Mouse (Mus musculus) forebrain, embryonic 10.5 days (tissue): ENCODE measurements at regions not wholly inside any gene's neighbourhood (a gene's known extent, or its start where the extent isn't known, plus 50 kb on each side); places are given as distances from the start of the nearest gene placed in this dataset.
"Not testable (repeated sequence)": the region's sequence is repeated elsewhere in the genome, so short reads cannot be mapped to it uniquely, and the experiment has no call there.

ENCODE experiments used
- DNase-seq: peaks from one replicate; pipeline ENCODE4 v3.0.0-alpha.2; 2017; ENCODE audit warnings: low spot score; ENCODE audit errors: extremely low spot score
- H3K27ac ChIP-seq: fragments of 300-500 bp; sonication (generic); 2 replicates; pipeline ENCODE4 v1.5.1; 2016; ENCODE audit warnings: mild to moderate bottlenecking
- H3K27me3 ChIP-seq: fragments of 300-500 bp; sonication (generic); 2 replicates; pipeline ENCODE4 v1.6.1; 2016; ENCODE audit warnings: mild to moderate bottlenecking; ENCODE audit not compliant: poor library complexity, severe bottlenecking
- H3K36me3 ChIP-seq: fragments of 300-500 bp; sonication (generic); replicated peaks from 2 replicates; pipeline ENCODE4 v1.6.1; 2016; ENCODE audit warnings: mild to moderate bottlenecking, moderate library complexity
- H3K4me1 ChIP-seq: fragments of 300-500 bp; sonication (generic); 2 replicates; pipeline ENCODE4 v1.6.1; 2016
- H3K4me3 ChIP-seq: fragments of 300-500 bp; sonication (generic); 2 replicates; pipeline ENCODE4 v1.5.1; 2016; ENCODE audit warnings: mild to moderate bottlenecking, moderate library complexity
- H3K9me3 ChIP-seq: fragments of 300-500 bp; sonication (generic); 2 replicates; pipeline ENCODE4 v1.6.1; 2016; ENCODE audit warnings: mild to moderate bottlenecking, moderate library complexity
- WGBS: fragments of 180-500 bp; shearing (Covaris S2); methylation state at CpG from one replicate; pipeline ENCODE4 v1.1.7; 2016; 5-methylcytosine and 5-hydroxymethylcytosine counted together

DNA sequence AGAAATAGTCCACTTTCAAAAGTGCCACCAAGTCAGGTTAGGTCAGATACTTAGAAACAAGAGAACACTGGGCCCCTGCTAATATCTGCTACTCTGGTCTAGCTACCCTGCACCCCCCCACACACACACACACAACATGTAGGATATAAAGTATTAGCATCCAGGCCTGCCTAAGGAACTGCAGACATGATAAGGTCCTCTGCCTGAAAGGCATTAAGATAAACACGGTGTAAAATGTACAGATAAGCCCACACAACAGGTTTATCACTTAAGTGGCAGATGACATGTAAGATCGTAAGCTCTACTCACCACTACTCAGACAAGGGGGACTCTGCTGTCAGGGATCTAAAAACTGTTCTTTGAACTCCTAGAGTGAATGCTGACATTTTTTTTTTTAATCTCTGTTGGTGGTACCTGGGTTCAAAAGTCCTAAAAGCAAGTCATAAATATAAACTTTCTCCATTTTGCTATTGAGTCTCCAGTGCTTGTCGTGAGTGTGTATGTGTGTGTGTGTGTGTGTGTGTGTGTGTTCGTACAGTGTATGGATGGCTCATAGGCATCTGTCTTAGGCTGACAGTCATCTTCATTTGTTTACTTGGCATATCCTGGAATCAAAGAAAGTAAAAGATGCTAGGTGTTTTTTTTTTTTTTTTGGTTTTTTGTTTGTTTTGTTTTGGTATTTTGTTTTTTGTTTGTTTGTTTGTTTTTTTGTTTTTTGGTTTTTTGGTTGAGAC, 52.2 kb downstream of the Gm9817 start:
- H3K4me3 ChIP-seq, result no peak overlapping the region
- no peaks in the 10 kb centered on the region for H3K9me3 ChIP-seq
- DNase-seq, result no peak
- no peak overlapping the region for H3K27ac ChIP-seq
- 86% methylated on average over 4 of the region's 4 CpGs for whole genome bisulfite sequencing
- H3K27me3 ChIP-seq, result no peaks in the 10 kb centered on the region
- no peaks in the 10 kb centered on the region for H3K36me3 ChIP-seq
- no peaks in the 10 kb centered on the region for H3K4me1 ChIP-seq

DNA sequence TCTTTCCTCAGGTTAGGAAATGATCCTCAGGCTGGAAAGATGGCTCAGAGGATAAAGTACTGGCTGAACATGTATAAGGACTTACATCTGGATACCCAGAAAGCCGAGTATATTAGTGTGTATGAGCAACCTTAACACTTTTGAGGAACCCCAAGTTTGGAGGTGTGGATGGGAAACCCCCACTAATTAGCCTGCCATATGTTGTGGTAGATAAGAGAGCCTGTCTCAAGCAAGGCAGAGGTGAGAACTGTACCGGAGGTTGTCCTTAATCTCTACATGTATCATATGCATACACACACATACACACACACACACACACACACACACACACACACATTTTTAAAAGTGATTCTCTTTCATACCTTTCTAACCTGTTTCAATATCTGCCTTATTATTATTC, 62.1 kb downstream of the Gm9817 start:
- Histone ChIP-seq H3K36me3 (no peaks in the 10 kb centered on the region), H3K9me3 (no peaks in the 10 kb centered on the region), H3K27me3 (no peaks in the 10 kb centered on the region), H3K4me1 (no peaks in the 10 kb centered on the region), H3K4me3 (no peak overlapping the region), H3K27ac (no peak overlapping the region)
- WGBS, result 87% methylated on average over 2 of the region's 2 CpGs
- no peak for DNase-seq

DNA sequence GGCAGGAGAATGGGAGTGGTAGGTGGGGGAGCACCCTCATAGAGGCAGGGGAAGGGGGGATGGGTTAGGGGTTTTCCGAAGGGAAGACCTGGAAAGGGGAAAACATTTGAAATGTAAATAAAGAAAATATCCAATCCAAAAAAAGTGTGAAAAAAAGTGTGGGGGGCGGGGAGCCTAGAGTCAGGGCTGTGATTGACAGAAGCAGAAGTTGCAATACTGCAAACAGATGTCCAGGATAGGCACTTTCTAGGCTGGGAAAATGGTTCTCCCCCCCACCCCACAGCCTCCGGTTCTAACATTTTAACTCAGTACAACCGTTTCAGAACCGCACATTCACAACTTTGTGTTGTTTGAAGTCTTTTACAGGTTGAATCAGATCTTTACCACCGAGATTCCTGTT, 66.6 kb downstream of the Gm9817 start:
- Histone ChIP-seq H3K27me3 (no peaks in the 10 kb centered on the region), H3K9me3 (no peaks in the 10 kb centered on the region), H3K4me3 (no peak overlapping the region), H3K27ac (no peak overlapping the region), H3K36me3 (no peaks in the 10 kb centered on the region), H3K4me1 (no peaks in the 10 kb centered on the region)
- DNase-seq, result no peak
- 82% methylated on average over 6 of the region's 6 CpGs for WGBS

DNA sequence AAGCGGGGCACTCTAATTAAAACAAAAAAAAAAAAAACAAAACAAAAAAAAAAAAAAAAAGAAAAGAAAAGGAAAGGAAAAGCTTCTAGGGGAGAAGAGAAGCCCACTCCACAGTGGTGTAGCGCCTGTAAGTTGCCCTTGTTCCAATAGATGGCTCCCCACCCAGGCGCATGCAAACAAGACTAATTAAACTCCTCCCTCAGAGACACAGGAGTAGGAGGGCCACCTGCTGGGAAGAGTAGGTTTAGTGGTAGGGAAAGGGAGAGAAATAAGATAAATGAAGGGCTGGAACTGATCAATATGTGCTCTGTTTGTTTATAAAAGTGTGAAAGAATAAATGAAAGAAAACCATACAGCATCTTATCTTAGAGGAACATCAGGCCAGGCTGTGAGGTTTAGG, 77.7 kb downstream of the Gm9817 start:
- WGBS, result 58% methylated on average over 3 of the region's 3 CpGs
- Histone ChIP-seq H3K4me3 (no peak overlapping the region), H3K9me3 (no peaks in the 10 kb centered on the region), H3K27ac (no peak overlapping the region), H3K4me1 (no peaks in the 10 kb centered on the region), H3K27me3 (no peaks in the 10 kb centered on the region), H3K36me3 (no peaks in the 10 kb centered on the region)
- no peak for DNase-seq

DNA sequence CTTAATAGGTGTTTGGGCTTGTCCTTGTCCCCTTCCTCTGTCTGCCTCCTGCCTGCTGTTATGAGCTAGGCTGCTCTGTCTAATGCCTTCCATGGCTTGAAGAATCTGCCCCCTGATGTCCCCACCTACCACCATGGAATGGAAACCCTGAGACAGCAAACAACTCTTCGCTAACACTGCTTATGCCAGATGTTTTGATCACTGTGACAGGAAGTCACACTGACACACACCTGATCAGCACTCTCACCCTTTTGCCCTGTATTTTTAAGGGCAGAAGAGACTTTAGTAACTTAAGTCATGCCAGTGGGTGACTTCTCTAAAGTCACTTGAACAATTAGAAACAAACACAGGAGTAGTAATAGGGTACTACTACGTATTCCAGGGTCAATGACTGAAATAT, 78.5 kb downstream of the Gm9817 start:
- no peaks in the 10 kb centered on the region for H3K4me1 ChIP-seq
- no peaks in the 10 kb centered on the region for H3K36me3 ChIP-seq
- DNase-seq, result no peak
- H3K27ac ChIP-seq, result no peak overlapping the region
- 92% methylated on average over 2 of the region's 2 CpGs for WGBS
- H3K4me3 ChIP-seq, result no peak overlapping the region
- H3K27me3 ChIP-seq, result no peaks in the 10 kb centered on the region
- no peaks in the 10 kb centered on the region for H3K9me3 ChIP-seq

DNA sequence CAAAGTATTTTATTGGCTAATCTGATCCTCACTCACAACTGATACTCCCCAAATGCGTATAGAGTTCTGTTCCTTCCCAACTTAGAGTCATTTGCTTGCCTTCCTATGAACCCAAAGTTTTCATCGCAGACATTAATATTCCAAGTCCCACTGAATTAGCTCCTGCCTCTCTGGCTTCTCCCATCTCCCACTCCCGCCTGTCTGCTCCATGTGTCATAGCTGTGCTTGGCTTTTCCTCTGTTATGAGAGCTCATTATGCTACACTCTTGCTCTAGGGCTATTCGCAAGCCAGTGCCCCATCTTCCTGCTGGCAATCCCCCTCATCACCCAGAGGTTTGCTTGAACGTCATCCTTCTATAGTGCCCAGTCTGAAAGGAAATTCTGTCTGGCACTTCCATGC, 81.8 kb downstream of the Gm9817 start:
- H3K4me3 ChIP-seq, result no peak overlapping the region
- H3K27me3 ChIP-seq, result no peaks in the 10 kb centered on the region
- no peaks in the 10 kb centered on the region for H3K36me3 ChIP-seq
- DNase-seq, result no peak
- H3K4me1 ChIP-seq, result no peaks in the 10 kb centered on the region
- no peak overlapping the region for H3K27ac ChIP-seq
- WGBS, result 88% methylated on average over 5 of the region's 5 CpGs
- H3K9me3 ChIP-seq, result no peaks in the 10 kb centered on the region

DNA sequence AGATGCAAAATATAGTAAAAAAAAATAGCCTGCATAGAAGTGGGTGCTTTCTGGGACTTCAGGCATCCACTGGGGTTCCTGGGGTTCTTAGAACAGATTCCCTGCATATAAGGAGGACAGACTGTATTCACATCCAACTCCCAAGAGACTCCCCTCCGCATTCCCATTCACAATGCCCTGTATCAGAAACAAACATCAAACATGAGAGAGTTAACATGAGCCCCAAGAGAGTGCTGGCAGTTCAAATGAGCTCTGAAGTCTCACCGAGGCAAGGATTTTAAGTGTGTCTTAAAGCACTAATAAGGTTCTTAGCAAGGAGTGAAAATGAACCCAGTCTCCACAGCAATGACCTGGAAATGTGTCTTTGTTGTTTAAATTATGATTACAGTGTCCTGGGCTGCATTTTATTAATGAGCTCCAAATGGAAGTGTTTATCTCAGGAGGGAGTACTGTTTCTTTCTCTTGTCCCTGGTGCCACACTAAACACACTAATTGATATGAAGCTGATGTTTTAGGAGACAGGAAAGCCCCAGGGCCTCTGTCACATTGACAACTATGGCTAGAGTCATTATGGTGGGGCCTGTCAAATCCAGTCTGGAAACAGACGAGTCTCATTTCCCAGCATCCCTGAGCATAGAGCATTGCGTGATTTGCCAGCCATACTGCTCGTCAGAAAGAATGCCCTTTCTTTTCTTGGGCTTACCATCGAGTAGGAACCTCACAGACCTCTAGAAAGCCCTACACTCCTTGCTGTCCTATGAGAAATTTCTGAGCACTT, 85.7 kb downstream of the Gm9817 start:
- Histone ChIP-seq H3K4me3 (no peak overlapping the region), H3K4me1 (no peaks in the 10 kb centered on the region), H3K27ac (no peak overlapping the region), H3K27me3 (no peaks in the 10 kb centered on the region), H3K9me3 (no peaks in the 10 kb centered on the region), H3K36me3 (no peaks in the 10 kb centered on the region)
- 74% methylated on average over 6 of the region's 6 CpGs for WGBS
- DNase-seq, result no peak

DNA sequence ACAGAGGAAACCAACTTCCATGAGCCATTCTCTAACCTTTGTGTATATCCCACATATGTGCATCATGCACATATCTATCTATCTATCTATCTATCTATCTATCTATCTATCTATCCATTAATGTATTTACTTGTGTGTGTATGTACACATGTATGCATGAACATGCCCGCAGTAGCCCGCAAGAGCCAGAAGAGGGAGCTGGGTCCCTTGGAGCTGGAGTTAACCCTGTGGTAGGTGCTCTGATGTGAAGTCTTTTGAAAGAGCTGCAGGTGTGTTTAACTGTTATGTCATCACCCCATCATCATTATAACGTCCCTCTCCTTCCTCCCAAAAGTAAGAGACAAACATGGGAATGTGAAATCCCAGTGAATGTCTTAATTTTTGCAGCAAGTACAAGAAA, 86.7 kb downstream of the Gm9817 start:
- H3K4me3 ChIP-seq, result no peak overlapping the region
- 87% methylated on average over 3 of the region's 3 CpGs for WGBS
- no peaks in the 10 kb centered on the region for H3K36me3 ChIP-seq
- no peaks in the 10 kb centered on the region for H3K4me1 ChIP-seq
- H3K9me3 ChIP-seq, result no peaks in the 10 kb centered on the region
- H3K27ac ChIP-seq, result no peak overlapping the region
- H3K27me3 ChIP-seq, result no peaks in the 10 kb centered on the region
- no peak for DNase-seq

DNA sequence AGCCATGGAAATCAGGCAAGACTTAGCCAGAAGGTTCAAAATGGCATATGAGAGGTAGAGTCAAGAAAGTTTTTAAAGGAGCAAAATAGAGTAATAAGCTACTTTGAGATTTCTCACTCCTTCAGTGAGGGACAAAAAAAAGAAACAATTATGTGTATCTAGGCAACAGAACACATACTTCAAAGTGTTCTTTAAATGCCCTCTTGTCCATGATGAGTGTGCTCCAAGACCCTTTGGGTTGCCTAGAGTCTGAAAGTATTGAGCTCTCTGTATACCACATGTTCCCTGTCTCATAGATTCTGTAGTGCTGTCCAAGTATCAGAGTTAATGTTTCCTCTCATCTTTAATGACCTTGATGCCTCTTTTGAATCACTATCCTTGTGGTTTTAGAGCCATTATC, 91.2 kb downstream of the Gm9817 start:
- no peak overlapping the region for H3K27ac ChIP-seq
- no peaks in the 10 kb centered on the region for H3K27me3 ChIP-seq
- H3K36me3 ChIP-seq, result no peaks in the 10 kb centered on the region
- no peak overlapping the region for H3K4me3 ChIP-seq
- no peak for DNase-seq
- peaks cover 4% of the 10 kb centered on the region; the same call in 1 of the 2 replicates for H3K9me3 ChIP-seq
- no peaks in the 10 kb centered on the region for H3K4me1 ChIP-seq

DNA sequence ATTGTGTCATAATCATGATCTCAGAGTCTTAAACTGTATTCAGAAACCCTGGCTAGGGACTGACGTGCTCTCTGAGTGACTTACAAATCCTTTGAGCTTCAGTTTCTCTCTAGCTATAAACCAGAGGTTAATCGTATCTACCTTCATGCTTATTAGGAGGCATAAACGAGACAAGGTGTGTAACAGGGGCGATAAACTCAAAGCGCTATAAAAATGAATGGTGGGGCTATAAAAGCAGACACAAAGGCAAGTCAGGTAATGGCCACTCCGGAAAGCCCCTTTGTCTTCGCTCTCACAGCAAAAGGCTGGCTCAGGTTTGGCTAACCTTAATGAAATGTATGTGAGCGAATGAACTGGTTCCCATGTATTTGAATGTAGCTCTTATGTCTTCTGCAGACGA, 94.6 kb downstream of the Gm9817 start:
- Histone ChIP-seq H3K27me3 (no peaks in the 10 kb centered on the region), H3K4me1 (no peaks in the 10 kb centered on the region), H3K4me3 (no peak overlapping the region), H3K36me3 (no peaks in the 10 kb centered on the region), H3K27ac (no peak overlapping the region), H3K9me3 (peaks cover 4% of the 10 kb centered on the region; the same call in 1 of the 2 replicates)
- DNase-seq, result no peak
- WGBS, result 90% methylated on average over 9 of the region's 9 CpGs

DNA sequence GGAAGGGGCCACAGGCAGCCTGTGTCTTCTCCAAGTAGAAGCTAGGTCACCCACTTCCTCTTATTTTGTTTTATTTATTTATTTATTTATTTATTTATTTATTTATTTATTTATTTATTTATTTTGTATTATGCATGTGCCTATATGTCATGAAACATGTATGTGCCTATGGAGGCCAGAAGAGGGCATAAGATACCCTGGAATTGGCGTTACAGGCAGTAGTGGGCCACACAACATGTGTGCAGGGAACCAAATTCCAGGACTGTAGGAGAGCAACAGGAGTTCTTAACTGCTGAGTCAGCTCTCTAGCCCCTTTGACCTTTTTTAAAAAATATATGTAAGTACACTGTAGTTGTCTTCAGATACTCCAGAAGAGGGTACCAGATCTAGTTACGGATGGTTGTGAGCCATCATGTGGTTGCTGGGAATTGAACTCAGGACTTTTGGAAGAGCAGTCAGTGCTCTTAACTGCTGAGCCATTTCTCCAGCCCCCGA, 97.3 kb downstream of the Gm9817 start:
- H3K36me3 ChIP-seq, DNase-seq, H3K4me1 ChIP-seq, H3K27me3 ChIP-seq, H3K9me3 ChIP-seq, H3K4me3 ChIP-seq, H3K27ac ChIP-seq: not testable (repeated sequence)
- 91% methylated on average over 3 of the region's 3 CpGs for WGBS

DNA sequence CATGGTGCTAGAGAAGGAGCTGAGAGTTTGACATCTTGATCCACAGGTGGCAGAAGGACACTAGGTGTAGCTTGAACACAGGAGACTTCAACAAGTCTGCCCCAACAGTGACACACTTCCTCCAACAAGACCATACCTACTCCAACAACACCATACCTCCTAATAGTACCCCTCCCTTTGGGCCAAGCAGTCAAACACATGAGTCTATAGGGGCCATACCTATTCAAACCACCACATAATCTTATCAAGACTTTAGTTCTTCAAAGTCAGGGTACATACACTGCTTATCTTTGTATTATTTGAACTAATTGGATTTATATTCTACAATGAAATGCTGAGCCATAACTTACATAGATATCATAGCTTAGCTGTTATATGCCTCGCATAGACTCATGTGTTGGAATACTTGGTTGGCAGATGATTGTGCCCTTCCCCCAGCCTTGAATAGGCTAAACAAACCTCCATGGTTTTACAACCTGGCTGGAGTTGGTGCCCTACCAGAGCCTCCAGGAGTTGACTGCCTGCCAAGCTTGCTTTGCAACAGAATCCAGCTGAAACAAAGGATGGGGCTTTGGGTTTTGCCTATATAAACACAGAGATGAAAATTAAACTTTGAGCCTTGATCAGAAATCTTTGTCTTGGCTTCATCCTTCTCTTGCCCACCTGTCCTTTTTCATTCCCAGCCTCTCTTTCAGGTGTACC, 103.2 kb downstream of the Gm9817 start:
- WGBS, result 89% methylated on average over 1 of the region's 1 CpGs
- Histone ChIP-seq H3K4me1 (no peaks in the 10 kb centered on the region), H3K9me3 (no peaks in the 10 kb centered on the region), H3K27me3 (no peaks in the 10 kb centered on the region), H3K36me3 (no peaks in the 10 kb centered on the region), H3K4me3 (no peak overlapping the region), H3K27ac (no peak overlapping the region)
- no peak for DNase-seq

DNA sequence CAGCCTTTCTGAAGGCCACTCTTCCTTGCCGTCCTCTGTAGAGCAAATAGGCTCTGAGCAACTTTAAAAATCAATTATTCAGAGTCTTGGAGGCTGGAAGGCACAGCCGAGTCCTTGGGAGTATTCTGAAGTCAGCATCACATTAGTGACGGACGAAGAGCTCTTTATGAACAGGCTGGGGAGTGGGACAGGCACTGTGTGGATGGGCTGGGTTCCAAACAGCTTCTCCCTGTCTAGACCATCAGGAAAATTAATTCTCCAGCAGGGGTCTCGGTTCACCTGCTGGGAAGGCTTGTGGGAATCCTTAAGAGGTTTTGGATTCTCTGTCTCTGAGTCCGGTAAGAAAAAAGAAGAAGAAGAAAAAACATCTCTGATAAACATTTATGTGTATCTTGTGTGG, 110.9 kb downstream of the Gm9817 start:
- WGBS, result 44% methylated on average over 6 of the region's 6 CpGs

More for the DNA sequence above, 110.9 kb downstream of the Gm9817 start:
- no peaks in the 10 kb centered on the region for H3K27me3 ChIP-seq
- H3K9me3 ChIP-seq, result no peaks in the 10 kb centered on the region
- H3K4me3 ChIP-seq, result no peak overlapping the region
- 0 out of 2 replicates have a peak overlapping the region, but pooled peaks have one; percentile 11 for H3K27ac ChIP-seq
- peaks cover 19% of the 10 kb centered on the region for H3K4me1 ChIP-seq
- DNase-seq, result no peak
- H3K36me3 ChIP-seq, result no peaks in the 10 kb centered on the region
